Mouse (Mus musculus) small intestine, adult 2 months (tissue): Measurements from ENCODE around the gene Ints6l. TPM values are rescaled to one million over a fixed set of nuclear protein-coding genes. Genes with fewer than 3 reads are reported as not detected.

Source experiments
- H3K27ac ChIP-seq: fragments of 200-500 bp; 2 replicates; pipeline ENCODE4 v1.5.1; 2012; ENCODE audit warnings: low read depth, low read length, control low read depth, inconsistent platforms; ENCODE audit not compliant: insufficient read depth
- H3K27me3 ChIP-seq: fragments of 200-500 bp; 2 replicates; pipeline ENCODE4 v1.6.1; 2012; ENCODE audit warnings: mild to moderate bottlenecking, moderate library complexity, low read length, inconsistent platforms; ENCODE audit not compliant: control insufficient read depth, insufficient read depth
- H3K36me3 ChIP-seq: fragments of 200-500 bp; 2 replicates; pipeline ENCODE4 v1.6.1; 2012; ENCODE audit warnings: mild to moderate bottlenecking, low read length, control low read depth, inconsistent platforms; ENCODE audit not compliant: control insufficient read depth, insufficient read depth
- H3K4me1 ChIP-seq: fragments of 200-500 bp; 2 replicates; pipeline ENCODE4 v1.6.1; 2012; ENCODE audit warnings: low read length, inconsistent platforms, mixed read lengths; ENCODE audit not compliant: control insufficient read depth, insufficient read depth, insufficient read length
- H3K4me3 ChIP-seq: fragments of 200-500 bp; 2 replicates; pipeline ENCODE4 v1.5.1; 2012; ENCODE audit warnings: low read depth, mild to moderate bottlenecking, control low read depth, inconsistent platforms, low read length, moderate library complexity
- CTCF ChIP-seq: fragments of 200-500 bp; IDR thresholded peaks from 2 replicates; pipeline ENCODE4 v1.5.1; 2012; ENCODE audit warnings: low read depth, mild to moderate bottlenecking, control low read depth, inconsistent platforms, low read length, moderate library complexity, mixed read lengths; ENCODE audit not compliant: insufficient replicate concordance, insufficient read length; ENCODE audit errors: extremely low read depth
- POLR2A ChIP-seq: fragments of 200-500 bp; IDR thresholded peaks from 2 replicates; pipeline ENCODE4 v1.6.1; 2012; ENCODE audit warnings: low read depth, mild to moderate bottlenecking, control low read depth, inconsistent platforms, low read length, moderate library complexity
- WGBS: fragments of 180-500 bp; shearing (Covaris S2); methylation state at CpG from one replicate; pipeline ENCODE4 v1.1.7; 2018; 5-methylcytosine and 5-hydroxymethylcytosine counted together
- polyA plus RNA-seq: library from polyadenylated mRNA; depleted of rRNA; stranded (reverse); fragments of >200 nt; gene quantifications from 2 replicates; pipeline ENCODE4 v1.2.3, GENCODE M21; 2012; rRNA removed

Gene Ints6l
- polyA plus RNA-seq, 1 experiment, result 2.1 TPM

DNA sequence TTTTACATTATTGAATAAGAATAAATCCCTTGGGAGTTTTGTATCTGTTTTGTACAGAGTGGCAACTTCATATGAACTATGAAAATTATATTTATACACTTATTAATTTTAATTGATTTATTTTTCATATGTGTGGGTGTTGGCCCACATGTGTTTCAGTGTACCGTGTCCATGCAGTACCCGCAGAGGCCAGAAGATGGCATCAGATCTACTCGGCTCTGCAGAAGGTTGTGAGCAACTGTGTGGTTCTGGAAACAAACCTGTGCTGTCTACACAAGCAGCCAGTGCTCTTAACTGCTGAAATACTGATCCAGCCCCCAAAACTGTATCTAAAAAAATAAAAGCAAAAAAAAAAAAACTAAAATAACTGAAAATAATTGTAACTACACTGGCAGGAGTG, 76.6 kb downstream of the Ints6l start:
- H3K27me3 ChIP-seq, result no peaks in the 10 kb centered on the region
- WGBS, result 4% methylated on average over 3 of the region's 3 CpGs
- no peak for TF ChIP-seq POLR2A
- peak; percentile 55; the same call in 1 of the 2 replicates for TF ChIP-seq CTCF
- H3K36me3 ChIP-seq, result no peaks in the 10 kb centered on the region
- no peak overlapping the region for H3K27ac ChIP-seq
- no peaks in the 10 kb centered on the region for H3K4me1 ChIP-seq
- H3K4me3 ChIP-seq, result no peak overlapping the region

DNA sequence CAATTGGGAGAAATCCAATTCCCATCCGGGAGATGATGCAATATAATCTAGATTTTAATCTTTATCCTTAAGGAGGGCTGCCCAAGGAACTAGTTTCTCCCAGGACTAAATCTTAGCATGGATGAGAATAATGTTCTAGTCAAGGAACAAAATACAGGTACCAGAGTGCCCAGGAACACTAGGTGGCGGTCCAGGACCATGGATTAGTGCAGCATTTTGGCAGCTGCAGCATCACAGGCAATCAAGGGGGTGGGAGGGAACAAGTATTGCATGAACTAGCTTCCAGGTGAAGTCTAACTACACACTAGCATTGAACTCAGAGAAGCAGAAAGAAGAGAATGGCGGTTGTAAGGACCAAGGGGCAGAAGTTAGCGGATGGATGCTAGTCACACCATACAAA, 82.5 kb downstream of the Ints6l start:
- Histone ChIP-seq H3K36me3 (no peaks in the 10 kb centered on the region), H3K27ac (no peak overlapping the region), H3K27me3 (no peaks in the 10 kb centered on the region), H3K4me1 (no peaks in the 10 kb centered on the region), H3K4me3 (no peak overlapping the region)
- TF ChIP-seq CTCF, result no peak
- no peak for TF ChIP-seq POLR2A
- 43% methylated on average over 4 of the region's 4 CpGs for WGBS

DNA sequence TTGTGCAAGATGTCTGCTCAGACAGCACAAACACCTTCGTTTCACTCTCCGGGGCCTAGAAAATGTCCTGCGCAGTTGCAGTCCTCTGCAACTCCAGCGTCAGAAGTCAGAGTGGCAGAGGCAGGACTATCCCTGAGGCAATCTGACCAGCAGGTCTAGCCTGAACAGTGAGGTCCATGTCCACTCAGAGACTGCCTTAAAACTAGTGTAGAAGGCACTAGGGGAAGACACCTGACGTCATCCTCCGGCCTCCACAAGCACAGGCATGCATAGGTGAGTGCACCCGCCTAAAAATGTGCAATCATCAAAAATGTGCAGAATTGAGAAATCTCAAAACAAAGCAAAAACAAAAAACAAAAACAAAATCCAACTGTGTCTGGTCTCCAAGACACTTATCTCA, 94.8 kb downstream of the Ints6l start, which contains the start of gene Gm648:
Gene Gm648 (minus strand): TSS at position 101 of the 400 bp plus-strand sequence.
- TF ChIP-seq CTCF (no peak), POLR2A (no peak)
- Histone ChIP-seq H3K36me3 (no peaks in the 10 kb centered on the region), H3K27me3 (no peaks in the 10 kb centered on the region), H3K27ac (no peak within 1 kb of the TSS), H3K4me1 (no peaks in the 10 kb centered on the region), H3K4me3 (no peak within 1 kb of the TSS)
- 85% methylated on average over 7 of the region's 7 CpGs for WGBS

DNA sequence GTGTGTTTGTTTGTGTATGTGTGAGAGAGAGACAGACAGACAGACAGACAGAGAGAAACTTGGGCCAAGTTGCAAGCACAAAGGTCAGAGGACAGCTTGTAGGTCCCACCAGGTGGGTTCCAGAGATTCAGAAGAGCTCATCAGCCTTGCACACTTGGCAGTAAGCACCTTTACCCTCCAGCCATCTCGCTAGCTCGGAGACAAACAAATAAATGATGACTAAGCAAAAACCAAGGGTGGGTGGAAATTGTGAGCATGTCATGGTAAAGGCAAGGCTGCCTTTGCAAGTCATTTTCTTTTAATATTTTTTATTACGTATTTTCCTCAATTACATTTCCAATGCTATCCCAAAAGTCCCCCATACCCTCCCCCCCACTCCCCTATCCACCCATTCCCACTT, 98.9 kb downstream of the Ints6l start:
- Histone ChIP-seq H3K4me3 (no peak overlapping the region), H3K4me1 (no peaks in the 10 kb centered on the region), H3K36me3 (no peaks in the 10 kb centered on the region), H3K27ac (no peak overlapping the region), H3K27me3 (no peaks in the 10 kb centered on the region)
- 59% methylated on average over 3 of the region's 3 CpGs for WGBS
- TF ChIP-seq CTCF (no peak), POLR2A (no peak)

Other genes starting within 250 kb of the Ints6l start
- not detected in 2 replicates for gene Gm773, start 242.0 kb upstream of the Ints6l start, polyA plus RNA-seq
- 0.04 and 0.06 TPM in 2 replicates for gene Zfp449, start 108.5 kb upstream of the Ints6l start, polyA plus RNA-seq
- 0.34 and 0.90 TPM in 2 replicates for gene Smim10l2a, start 80.3 kb upstream of the Ints6l start, polyA plus RNA-seq
- gene Gm2174, start 6.9 kb upstream of the Ints6l start, polyA plus RNA-seq, result not detected in 2 replicates
- gene Gm10477, start 69.9 kb downstream of the Ints6l start, polyA plus RNA-seq, result not detected in 2 replicates
- not detected in 2 replicates for gene Gm648, start 94.7 kb downstream of the Ints6l start, polyA plus RNA-seq
- 0.71 and 1.5 TPM in 2 replicates for gene Mmgt1, start 143.2 kb downstream of the Ints6l start, polyA plus RNA-seq
- gene Slc9a6, start 154.9 kb downstream of the Ints6l start, polyA plus RNA-seq, result 6.1 and 12.3 TPM in 2 replicates